Mouse (Mus musculus): ENCODE measurements around the gene Srsf4.
A peak's percentile ranks its signal among the peaks of the same experiment; 100 is the strongest.

DNA sequence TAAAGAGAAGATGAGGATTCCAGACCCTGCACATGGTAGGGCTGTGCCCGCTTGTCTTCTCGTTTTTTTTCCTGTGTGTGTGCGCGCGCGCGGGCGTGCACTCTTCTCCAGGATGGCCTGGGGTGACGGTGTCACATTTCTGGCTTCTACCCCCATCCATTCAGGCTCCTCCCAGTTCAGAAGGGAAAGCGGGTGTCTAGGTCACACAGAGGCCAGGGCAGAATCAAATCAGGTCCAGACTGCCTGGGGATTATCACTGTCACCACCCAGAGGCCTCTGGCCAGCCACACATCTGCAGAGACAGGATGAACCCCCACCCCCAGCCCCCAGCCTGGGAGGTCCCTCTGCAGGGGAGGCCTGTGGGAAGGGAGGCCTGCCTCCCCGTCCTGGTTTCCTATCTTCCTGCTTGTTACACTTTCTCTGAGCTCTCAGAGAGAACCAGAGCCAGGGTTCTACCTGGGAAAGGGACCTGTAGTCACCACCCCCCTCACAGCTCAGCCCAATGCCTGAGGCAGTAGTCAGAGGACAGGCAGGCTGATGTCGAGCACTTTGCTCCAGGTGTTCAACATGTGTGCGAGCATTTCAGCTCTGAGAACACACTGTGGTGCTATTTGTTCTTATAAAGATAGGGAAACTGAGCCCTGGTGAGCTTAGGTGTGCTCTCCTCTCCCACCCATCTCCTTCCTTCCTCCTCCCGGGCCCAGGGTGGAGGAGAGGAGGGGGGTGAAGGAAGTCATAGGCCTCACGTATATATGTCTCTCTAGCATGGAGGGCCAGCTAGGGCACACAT is 45.5 kb downstream of the Srsf4 start:
- no peak for TF ChIP-seq CHD2 (IDR thresholded peaks at IDR 0.05; ENCODE audit: low read depth, low read length)
- peak; percentile 63 for TF ChIP-seq ZNF384 (IDR thresholded peaks at IDR 0.05; ENCODE audit: low read depth, low read length)
- TF ChIP-seq MAFK (IDR thresholded peaks at IDR 0.05; ENCODE audit: insufficient read depth, low read depth, low read length): no peak
- no peak for TF ChIP-seq HCFC1 (IDR thresholded peaks at IDR 0.05; ENCODE audit: borderline replicate concordance, insufficient read depth, low read length)
- TF ChIP-seq ZC3H11A (IDR thresholded peaks at IDR 0.05; ENCODE audit: borderline replicate concordance, low read depth, low read length): no peak

Data from ES-E14 (cell line).